Mouse (Mus musculus): ENCODE data around the gene Repin1.

The Repin1 gene

DNA sequence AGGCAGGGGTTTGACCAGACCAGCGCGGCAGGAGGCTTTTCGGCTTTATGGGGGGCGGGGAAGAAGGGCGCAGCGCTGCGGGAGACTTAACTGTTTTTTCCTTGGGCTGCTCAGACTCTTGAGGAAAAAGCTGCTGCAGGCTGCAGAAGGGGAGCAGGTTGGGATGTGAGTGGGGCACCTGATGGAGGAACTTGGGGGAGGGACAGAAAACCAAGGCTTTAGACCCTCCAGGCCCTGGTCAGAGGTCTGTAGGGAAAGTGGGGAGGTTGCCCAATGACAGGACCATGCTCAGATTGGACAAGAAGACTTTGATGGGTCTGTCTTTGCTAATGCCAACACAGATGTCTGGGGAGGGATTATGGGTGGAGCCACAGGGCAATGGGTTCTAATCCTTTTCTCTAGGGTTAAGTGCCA is 33.8 kb downstream of the Repin1 start:
- peak; percentile 45 for DNase-seq

- peak; percentile 70 for DNase-seq
Observed at GRCm38 (mm10) chr6:48628377-48628776, 34.7 kb downstream of the Repin1 start.

DNA sequence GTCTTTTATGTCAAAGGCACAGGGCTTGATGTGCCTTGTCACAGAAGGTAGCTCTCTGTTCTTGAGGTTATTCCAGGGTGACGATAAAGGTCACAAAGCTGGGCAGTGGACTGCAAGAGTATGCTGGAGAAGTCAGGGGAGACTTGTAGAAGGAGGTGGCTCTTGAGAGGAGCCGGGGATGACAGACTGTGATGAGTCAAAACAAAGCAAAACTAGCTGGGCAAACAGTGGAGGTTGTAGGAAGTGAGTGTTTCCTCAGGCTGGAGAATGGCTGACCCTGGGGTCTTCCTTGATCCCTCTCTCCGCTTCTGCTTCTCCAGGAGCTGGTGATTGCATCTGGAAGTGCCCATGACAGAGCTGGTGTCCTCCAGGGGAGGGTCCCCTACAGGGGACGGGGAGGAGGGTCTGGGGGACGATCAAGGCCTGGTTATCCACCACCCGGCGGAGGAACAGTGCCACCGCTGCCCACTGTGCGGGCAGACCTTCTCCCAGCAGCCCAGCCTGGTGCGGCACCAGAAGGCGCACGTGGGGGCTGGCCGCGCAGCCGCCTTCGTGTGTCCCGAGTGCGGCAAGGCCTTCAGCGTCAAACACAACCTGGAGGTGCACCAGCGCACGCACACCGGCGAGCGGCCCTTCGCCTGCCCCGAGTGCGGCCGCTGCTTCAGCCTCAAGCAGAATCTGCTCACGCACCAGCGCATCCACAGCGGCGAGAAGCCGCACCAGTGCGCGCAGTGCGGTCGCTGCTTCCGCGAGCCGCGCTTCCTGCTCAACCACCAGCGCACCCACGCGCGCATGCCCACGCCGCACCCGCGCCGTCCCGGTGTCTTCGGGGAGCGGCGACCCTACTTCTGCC is 35.4 kb downstream of the Repin1 start:
- peak; percentile 60 for DNase-seq

GRCm38 (mm10) chr6:48629661-48630034 is 36.0 kb downstream of the Repin1 start:
- DNase-seq = peak; percentile 67

- DNase-seq = no peak
Observed at GRCm38 (mm10) chr6:48630831-48631230, 37.1 kb downstream of the Repin1 start.

DNA sequence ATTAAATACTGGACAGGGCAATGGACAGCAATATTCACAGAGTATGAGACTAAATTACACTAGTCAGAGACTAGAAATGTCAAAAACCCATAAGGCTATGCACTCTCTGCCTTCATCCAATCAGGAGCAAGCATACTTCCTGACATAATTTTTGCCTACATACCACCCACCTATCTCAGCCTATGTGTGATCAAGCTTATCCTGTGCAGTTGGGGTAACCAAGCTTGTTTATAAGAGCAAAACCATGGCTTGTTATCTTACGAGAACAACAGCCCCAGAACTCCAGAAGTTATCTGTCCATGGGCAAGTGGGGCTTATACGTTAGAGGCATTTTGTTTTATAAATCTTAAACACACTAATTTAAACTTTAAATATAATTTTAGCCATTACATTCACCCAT is 41.4 kb downstream of the Repin1 start:
- DNase-seq = no peak

GRCm38 (mm10) chr6:48636515-48636914 is 42.8 kb downstream of the Repin1 start:
- DNase-seq = no peak

GRCm38 (mm10) chr6:48637811-48638500 is 44.3 kb downstream of the Repin1 start:
- DNase-seq = no peak

- no peak for DNase-seq
Observed at GRCm38 (mm10) chr6:48638553-48638952, 44.9 kb downstream of the Repin1 start.

GRCm38 (mm10) chr6:48641391-48641790 is 47.7 kb downstream of the Repin1 start:
- no peak for DNase-seq

DNA sequence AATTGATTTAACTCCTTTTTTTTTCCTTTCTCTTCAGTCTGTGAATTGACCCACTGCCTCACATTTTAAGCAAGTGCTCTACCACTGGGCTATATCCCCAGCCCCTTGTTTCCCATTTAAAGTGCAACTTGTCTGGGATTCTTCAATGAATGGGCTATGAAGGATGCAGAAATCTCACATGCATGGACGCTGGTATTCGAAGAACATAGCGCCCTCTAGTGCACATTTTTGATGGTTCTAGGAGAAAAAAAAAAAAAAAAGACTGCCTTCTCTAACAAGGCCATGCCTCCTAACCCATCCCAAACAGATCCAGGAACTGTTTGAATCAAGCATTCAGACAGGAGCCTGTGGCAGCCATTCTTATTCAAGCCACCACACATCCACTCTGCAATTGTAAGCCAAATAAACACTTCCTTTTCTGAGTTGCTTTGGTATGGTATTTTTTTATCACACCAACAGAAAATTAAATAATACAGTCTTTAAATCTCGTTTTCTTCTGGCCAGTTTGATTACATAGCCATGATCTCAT is 49.1 kb downstream of the Repin1 start:
- DNase-seq = peak; percentile 57

GRCm38 (mm10) chr6:48645660-48646308 is 52.1 kb downstream of the Repin1 start:
- peak; percentile 88 for DNase-seq

DNA sequence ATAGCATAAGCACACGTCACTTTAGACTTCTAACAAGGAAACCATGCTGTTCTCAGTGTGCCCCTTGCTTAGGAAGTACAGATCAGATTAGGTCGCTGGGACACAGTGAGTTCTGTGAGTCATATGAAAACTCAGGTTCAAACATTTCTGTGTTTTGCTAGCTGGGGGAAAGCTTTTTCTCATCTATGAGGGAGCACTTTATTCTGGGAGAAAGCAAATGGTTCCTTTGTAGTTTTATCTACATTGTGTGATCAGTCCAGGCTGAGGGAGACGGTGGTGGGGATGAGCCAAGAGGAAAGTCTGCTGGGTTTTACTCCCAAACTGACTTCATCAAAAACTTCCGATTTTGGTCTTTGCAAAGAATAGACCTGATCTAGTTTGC is 52.6 kb downstream of the Repin1 start:
- no peak for DNase-seq

DNA sequence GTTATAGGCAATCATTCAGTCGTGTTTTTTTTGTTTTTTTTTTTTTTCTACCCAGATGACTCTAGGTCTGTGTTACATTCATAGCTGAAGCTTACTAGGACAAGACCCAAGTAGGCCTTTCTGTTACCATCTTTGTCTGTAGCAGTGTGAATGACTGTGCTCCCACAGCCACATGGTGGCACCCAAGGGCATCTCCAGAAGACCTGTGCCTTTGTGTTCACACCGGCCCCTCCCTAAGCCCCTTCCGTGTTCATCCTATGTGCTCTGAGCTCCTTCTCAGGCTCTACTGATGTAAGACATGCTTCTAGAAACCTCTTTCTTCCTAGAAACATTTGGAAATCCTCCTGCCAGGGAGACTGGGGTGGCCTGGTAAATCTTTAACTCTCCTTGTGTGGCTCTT is 53.3 kb downstream of the Repin1 start, which contains the start of gene Gimap8:
Gimap8 (plus strand) TSS at position 240 of the 400 bp plus-strand sequence.
- peak; percentile 81 for DNase-seq

DNA sequence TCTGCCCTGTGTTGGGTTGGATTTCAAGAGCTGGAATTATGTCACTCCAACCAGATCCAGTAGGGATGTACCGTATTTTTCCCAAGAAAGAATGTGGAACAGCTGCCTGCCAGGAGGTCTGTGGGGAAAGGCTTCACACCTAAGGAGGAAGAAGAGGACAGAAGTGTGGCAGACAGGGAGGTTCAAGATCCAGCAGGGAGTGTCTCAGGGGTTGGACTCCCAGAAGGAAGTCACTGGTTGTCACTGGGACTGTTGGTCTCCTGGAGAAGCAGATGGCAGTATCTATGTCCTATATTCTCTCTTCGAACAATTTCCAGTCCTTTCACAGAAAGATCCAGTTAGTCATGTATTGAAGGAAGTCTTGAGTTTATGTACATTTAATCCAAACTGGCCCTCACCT is 53.9 kb downstream of the Repin1 start:
- no peak for DNase-seq

Measured in kidney, postnatal 10 days (tissue).